Mouse (Mus musculus): ENCODE results near the gene Cep83. TPM values are rescaled to one million over a fixed set of nuclear protein-coding genes. Genes with fewer than 3 reads are reported as not detected.

Cep83 gene
- polyA plus RNA-seq, 1 experiment from 2014 or later: 17.0 TPM

DNA sequence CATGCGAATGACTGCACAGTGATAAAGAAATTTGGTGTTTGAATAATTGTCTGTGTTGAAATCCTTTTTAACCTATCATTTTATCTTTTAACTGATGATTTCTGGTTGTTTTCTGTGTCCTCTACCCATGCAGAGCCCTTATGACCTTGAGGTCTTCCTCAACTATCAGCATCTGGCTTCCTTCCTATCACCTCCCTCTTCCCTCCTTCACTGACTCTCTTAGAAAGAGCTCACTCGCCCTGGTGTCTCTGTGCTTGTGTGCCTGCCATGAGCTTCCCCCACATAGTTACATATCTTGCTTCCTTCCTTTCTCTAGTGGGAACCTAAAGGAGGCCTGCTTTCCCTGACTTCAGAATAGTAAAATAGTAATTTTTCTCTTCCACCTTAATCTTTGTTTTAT lies 51.8 kb downstream of the Cep83 start:
- H3K9ac ChIP-seq (ENCODE audit: low read depth, low read length): no peak overlapping the region
- no peaks in the 10 kb centered on the region; the same call in 1 of the 2 replicates for H3K4me1 ChIP-seq (ENCODE audit: control insufficient read depth, insufficient read depth, low read depth, low read length)
- H3K9me3 ChIP-seq (ENCODE audit: control insufficient read depth, low read length): no peaks in the 10 kb centered on the region
- WGBS: 83% methylated on average over 2 of the region's 2 CpGs
- no peak overlapping the region for H3K4me3 ChIP-seq (ENCODE audit: low read length)
- no peaks in the 10 kb centered on the region for H3K27me3 ChIP-seq (replicated peaks; ENCODE audit: control insufficient read depth, insufficient read depth, low read length)
- ATAC-seq: no peak
- no peak overlapping the region for H3K4me2 ChIP-seq (ENCODE audit: low read length)
- H3K36me3 ChIP-seq (ENCODE audit: control insufficient read depth, insufficient read depth, low read length): no peaks in the 10 kb centered on the region
- no peak overlapping the region for H3K27ac ChIP-seq (ENCODE audit: low read depth, low read length)

DNA sequence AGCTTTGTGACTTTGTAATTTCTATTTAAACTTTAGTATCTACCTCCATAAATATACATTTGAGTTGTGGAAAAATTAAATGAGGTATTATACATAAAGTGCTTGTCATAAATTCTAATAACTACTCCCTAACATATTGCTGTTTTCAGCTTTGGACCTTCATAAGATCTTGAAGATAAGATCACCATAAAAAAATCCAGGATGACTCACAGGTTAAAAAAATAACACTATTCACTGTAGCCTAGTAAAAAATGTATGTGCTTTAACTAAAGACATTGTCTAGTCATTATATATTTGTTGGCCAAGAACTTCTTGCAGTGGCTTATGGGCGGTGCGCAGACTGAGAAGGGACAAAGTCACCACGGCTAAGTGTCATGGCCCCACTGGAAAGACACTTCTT lies 53.0 kb downstream of the Cep83 start:
- ATAC-seq: no peak
- 92% methylated on average over 3 of the region's 3 CpGs for WGBS
- Histone ChIP-seq H3K9ac (ENCODE audit: low read depth, low read length) (no peak overlapping the region), H3K4me2 (ENCODE audit: low read length) (no peak overlapping the region), H3K27me3 (replicated peaks; ENCODE audit: control insufficient read depth, insufficient read depth, low read length) (no peaks in the 10 kb centered on the region), H3K4me3 (ENCODE audit: low read length) (no peak overlapping the region), H3K36me3 (ENCODE audit: control insufficient read depth, insufficient read depth, low read length) (no peaks in the 10 kb centered on the region), H3K27ac (ENCODE audit: low read depth, low read length) (no peak overlapping the region), H3K4me1 (ENCODE audit: control insufficient read depth, insufficient read depth, low read depth, low read length) (no peaks in the 10 kb centered on the region; the same call in 1 of the 2 replicates), H3K9me3 (ENCODE audit: control insufficient read depth, low read length) (no peaks in the 10 kb centered on the region)

DNA sequence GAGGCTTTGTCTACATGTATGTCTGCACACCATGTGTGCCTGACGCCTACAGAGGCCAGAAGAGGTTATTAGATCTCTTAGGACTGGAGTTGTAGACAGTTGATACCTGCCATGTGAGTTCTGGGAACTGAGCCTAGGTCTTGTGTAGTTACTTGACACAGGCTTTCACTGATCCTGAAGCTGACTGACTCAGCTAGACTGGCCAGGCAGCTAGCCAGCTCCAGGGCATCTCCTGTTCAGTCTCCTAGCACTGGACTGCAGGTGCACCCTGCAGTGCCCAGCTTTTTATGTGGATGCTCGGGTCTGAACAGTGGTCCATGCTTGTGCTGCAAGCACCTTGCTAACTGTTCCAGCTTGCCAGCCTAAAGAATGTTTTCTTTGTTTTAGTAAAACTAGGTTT lies 58.6 kb downstream of the Cep83 start:
- Histone ChIP-seq H3K4me2 (ENCODE audit: low read length) (no peak overlapping the region), H3K27me3 (replicated peaks; ENCODE audit: control insufficient read depth, insufficient read depth, low read length) (no peaks in the 10 kb centered on the region), H3K4me3 (ENCODE audit: low read length) (no peak overlapping the region), H3K4me1 (ENCODE audit: control insufficient read depth, insufficient read depth, low read depth, low read length) (no peaks in the 10 kb centered on the region), H3K27ac (ENCODE audit: low read depth, low read length) (no peak overlapping the region), H3K9ac (ENCODE audit: low read depth, low read length) (no peak overlapping the region), H3K9me3 (ENCODE audit: control insufficient read depth, low read length) (no peaks in the 10 kb centered on the region), H3K36me3 (ENCODE audit: control insufficient read depth, insufficient read depth, low read length) (no peaks in the 10 kb centered on the region)
- 68% methylated on average over 2 of the region's 2 CpGs for WGBS
- no peak for ATAC-seq

DNA sequence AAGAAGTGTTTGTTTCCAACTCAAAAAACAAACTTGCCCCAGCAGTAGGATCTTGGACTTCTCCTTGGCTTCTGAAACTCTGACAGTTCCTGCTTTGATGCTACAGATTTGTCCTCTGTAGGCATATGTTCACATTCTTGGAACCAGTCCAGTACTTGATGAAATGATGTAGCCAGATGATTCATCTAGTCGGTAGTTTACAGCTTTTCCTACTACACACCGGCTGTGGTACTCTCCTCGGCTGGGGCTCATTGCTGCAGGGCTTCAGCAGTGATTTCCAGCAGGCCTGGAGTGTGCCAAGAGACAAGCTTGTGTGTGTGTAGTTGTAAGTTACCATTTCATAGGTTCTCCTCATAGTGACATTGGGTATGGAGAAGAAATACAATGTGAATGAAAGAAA lies 83.0 kb downstream of the Cep83 start:
- Histone ChIP-seq H3K4me2 (ENCODE audit: low read length) (no peak overlapping the region), H3K9ac (ENCODE audit: low read depth, low read length) (no peak overlapping the region), H3K36me3 (ENCODE audit: control insufficient read depth, insufficient read depth, low read length) (no peaks in the 10 kb centered on the region), H3K27ac (ENCODE audit: low read depth, low read length) (no peak overlapping the region), H3K27me3 (replicated peaks; ENCODE audit: control insufficient read depth, insufficient read depth, low read length) (no peaks in the 10 kb centered on the region), H3K4me3 (ENCODE audit: low read length) (no peak overlapping the region), H3K4me1 (ENCODE audit: control insufficient read depth, insufficient read depth, low read depth, low read length) (no peaks in the 10 kb centered on the region), H3K9me3 (ENCODE audit: control insufficient read depth, low read length) (no peaks in the 10 kb centered on the region)
- 55% methylated on average over 3 of the region's 3 CpGs for WGBS
- no peak for ATAC-seq

DNA sequence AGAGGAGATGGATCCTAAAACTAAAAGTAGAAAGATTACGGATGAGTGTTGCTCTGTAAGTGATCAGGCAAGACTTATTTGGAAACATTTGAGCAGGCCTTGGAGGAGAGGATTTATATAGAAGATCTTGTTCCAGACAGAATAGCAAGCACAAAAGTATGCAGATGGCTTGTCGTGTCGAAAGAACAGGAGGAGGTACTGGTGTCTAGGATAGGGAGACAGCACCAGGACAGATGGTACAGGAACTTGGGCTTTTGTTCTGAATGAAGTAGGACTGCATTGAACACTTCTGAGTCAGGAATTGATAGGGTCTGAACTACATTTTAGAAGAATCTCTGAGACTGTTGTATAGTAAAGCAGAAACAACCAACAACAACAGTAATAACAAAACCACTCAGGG lies 89.1 kb downstream of the Cep83 start:
- no peak overlapping the region for H3K4me2 ChIP-seq (ENCODE audit: low read length)
- 94% methylated on average over 3 of the region's 3 CpGs for WGBS
- no peaks in the 10 kb centered on the region for H3K4me1 ChIP-seq (ENCODE audit: control insufficient read depth, insufficient read depth, low read depth, low read length)
- H3K4me3 ChIP-seq (ENCODE audit: low read length): no peak overlapping the region
- H3K27ac ChIP-seq (ENCODE audit: low read depth, low read length): no peak overlapping the region
- ATAC-seq: no peak
- H3K36me3 ChIP-seq (ENCODE audit: control insufficient read depth, insufficient read depth, low read length): no peaks in the 10 kb centered on the region
- no peaks in the 10 kb centered on the region for H3K27me3 ChIP-seq (replicated peaks; ENCODE audit: control insufficient read depth, insufficient read depth, low read length)
- H3K9ac ChIP-seq (ENCODE audit: low read depth, low read length): no peak overlapping the region
- no peaks in the 10 kb centered on the region for H3K9me3 ChIP-seq (ENCODE audit: control insufficient read depth, low read length)

DNA sequence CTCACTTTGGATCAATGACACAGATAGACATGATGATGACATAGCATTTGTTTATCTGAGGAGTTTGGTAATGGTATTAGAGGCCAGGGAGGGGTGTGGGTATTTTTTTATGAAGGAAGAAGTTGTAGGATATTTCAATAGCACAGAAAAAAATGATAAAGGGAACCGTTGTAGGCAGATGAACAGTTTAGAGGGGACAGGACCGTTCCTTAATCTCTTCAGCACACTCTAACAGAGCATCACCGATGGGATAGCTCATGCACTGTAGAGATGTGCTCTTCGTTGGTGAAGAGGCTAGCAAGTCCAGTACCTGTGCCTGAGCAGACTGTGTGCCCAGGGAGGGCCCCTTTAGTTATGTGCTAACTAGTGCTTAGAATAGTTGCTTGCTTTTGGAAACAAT lies 90.9 kb downstream of the Cep83 start:
- 98% methylated on average over 4 of the region's 4 CpGs for WGBS

DNA sequence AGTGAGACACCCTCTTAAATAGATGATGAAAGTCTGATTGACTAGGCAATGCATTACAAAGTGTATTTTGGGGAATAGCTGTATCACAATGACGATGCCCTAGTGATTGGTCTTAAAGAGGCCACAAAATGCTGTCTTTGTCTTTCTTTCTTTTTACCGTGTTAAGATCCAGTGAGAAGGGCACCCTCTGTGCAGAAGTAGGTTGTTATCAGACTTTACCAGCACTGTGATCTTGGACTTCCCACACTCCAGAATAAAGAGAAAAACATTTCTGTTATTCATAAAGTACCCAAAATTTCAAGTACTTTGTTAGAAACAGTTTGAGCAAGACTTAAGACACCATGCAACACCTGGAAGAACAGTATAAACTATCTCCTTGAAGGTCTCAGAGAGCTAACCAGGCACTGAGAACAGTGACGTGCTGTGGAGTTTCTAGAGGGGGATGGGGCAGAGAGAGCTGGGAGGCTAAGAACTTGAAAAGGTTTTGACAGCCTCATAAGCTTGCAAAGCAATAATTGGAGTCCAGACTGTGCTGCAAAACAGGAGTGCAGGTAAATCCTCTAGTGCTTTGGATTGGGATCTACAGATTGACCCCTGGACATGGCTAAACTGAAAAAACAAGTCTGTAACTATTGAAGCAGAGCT lies 92.3 kb downstream of the Cep83 start:
- 85% methylated on average over 3 of the region's 3 CpGs for WGBS

More for the DNA sequence above, 90.9 kb downstream of the Cep83 start:
- Histone ChIP-seq H3K4me3 (ENCODE audit: low read length) (no peak overlapping the region), H3K4me1 (ENCODE audit: control insufficient read depth, insufficient read depth, low read depth, low read length) (no peaks in the 10 kb centered on the region), H3K9me3 (ENCODE audit: control insufficient read depth, low read length) (no peaks in the 10 kb centered on the region), H3K9ac (ENCODE audit: low read depth, low read length) (no peak overlapping the region), H3K27ac (ENCODE audit: low read depth, low read length) (no peak overlapping the region), H3K36me3 (ENCODE audit: control insufficient read depth, insufficient read depth, low read length) (no peaks in the 10 kb centered on the region), H3K27me3 (replicated peaks; ENCODE audit: control insufficient read depth, insufficient read depth, low read length) (no peaks in the 10 kb centered on the region), H3K4me2 (ENCODE audit: low read length) (no peak overlapping the region)
- no peak for ATAC-seq

DNA sequence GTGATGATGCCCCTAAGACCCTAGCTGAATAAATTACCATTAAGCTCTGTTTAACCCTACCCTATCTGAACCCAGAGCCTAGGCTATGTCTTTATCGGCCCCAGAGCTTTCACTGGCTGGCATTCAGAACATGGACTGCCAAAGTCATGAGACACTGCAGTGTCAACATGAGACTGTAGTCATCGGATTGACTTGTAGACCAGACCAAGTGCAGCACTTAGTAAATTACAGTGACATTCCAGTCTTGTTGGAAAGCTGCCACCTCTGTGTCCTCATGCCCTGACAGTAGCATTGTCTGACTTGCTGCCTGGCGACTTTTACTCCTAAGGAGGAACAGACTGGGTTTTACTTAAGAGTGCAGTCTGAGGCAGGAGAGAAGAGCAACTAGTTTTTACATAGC lies 100.8 kb downstream of the Cep83 start:
- no peak for ATAC-seq
- H3K4me2 ChIP-seq (ENCODE audit: low read length): no peak overlapping the region
- H3K36me3 ChIP-seq (ENCODE audit: control insufficient read depth, insufficient read depth, low read length): peaks cover 5% of the 10 kb centered on the region
- WGBS: 53% methylated on average over 3 of the region's 3 CpGs
- H3K4me1 ChIP-seq (ENCODE audit: control insufficient read depth, insufficient read depth, low read depth, low read length): no peaks in the 10 kb centered on the region
- no peaks in the 10 kb centered on the region for H3K27me3 ChIP-seq (replicated peaks; ENCODE audit: control insufficient read depth, insufficient read depth, low read length)
- no peak overlapping the region for H3K27ac ChIP-seq (ENCODE audit: low read depth, low read length)
- no peak overlapping the region for H3K4me3 ChIP-seq (ENCODE audit: low read length)
- H3K9me3 ChIP-seq (ENCODE audit: control insufficient read depth, low read length): no peaks in the 10 kb centered on the region
- no peak overlapping the region for H3K9ac ChIP-seq (ENCODE audit: low read depth, low read length)

More for the DNA sequence above, 92.3 kb downstream of the Cep83 start:
- Histone ChIP-seq H3K4me1 (ENCODE audit: control insufficient read depth, insufficient read depth, low read depth, low read length) (no peaks in the 10 kb centered on the region), H3K9ac (ENCODE audit: low read depth, low read length) (no peak overlapping the region), H3K27me3 (replicated peaks; ENCODE audit: control insufficient read depth, insufficient read depth, low read length) (no peaks in the 10 kb centered on the region), H3K9me3 (ENCODE audit: control insufficient read depth, low read length) (no peaks in the 10 kb centered on the region), H3K4me2 (ENCODE audit: low read length) (no peak overlapping the region), H3K4me3 (ENCODE audit: low read length) (no peak overlapping the region), H3K36me3 (ENCODE audit: control insufficient read depth, insufficient read depth, low read length) (no peaks in the 10 kb centered on the region), H3K27ac (ENCODE audit: low read depth, low read length) (no peak overlapping the region)
- no peak for ATAC-seq

DNA sequence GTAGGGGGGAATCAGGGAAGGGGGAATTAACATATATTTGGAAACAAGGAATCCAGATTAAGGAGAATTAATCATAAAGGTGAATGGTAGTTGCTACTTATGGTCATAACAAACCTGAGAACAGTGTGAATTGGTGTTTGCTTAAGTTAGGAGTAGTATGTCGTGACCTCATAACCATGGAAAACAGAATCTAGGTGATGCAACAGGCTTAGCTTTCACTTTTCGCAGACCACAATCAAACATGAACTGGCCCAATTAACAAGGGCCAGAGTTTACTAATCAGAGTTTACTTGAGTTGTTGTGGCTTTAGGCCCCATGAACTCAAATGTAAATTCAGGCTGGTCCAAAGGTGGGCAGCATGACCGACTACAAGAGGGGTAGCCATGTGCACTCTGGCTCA lies 105.5 kb downstream of the Cep83 start:
- Histone ChIP-seq H3K27ac (ENCODE audit: low read depth, low read length) (no peak overlapping the region), H3K27me3 (replicated peaks; ENCODE audit: control insufficient read depth, insufficient read depth, low read length) (no peaks in the 10 kb centered on the region), H3K4me2 (ENCODE audit: low read length) (no peak overlapping the region), H3K9ac (ENCODE audit: low read depth, low read length) (no peak overlapping the region), H3K4me3 (ENCODE audit: low read length) (no peak overlapping the region), H3K4me1 (ENCODE audit: control insufficient read depth, insufficient read depth, low read depth, low read length) (no peaks in the 10 kb centered on the region), H3K9me3 (ENCODE audit: control insufficient read depth, low read length) (no peaks in the 10 kb centered on the region), H3K36me3 (ENCODE audit: control insufficient read depth, insufficient read depth, low read length) (peaks cover 5% of the 10 kb centered on the region)
- no peak for ATAC-seq
- 94% methylated on average over 3 of the region's 3 CpGs for WGBS
